Mouse (Mus musculus) heart, embryonic 14.5 days (tissue): Measurements from ENCODE around the gene Isg20l2. TPM values are rescaled to one million over a fixed set of nuclear protein-coding genes. Genes with fewer than 3 reads are reported as not detected.

Experiments
- ATAC-seq: fragments of 200-750 bp; cut with Nextera tagmentation; 2 replicates; pipeline ENCODE4 v1.8.0; 2017; ENCODE audit warnings: low read depth, moderate TSS enrichment; ENCODE audit not compliant: insufficient number of reproducible peaks, insufficient read depth, low FRiP score
- H3K27ac ChIP-seq, 2 experiments: fragments of 200-500 bp in 1 of 2; fragments of 300-500 bp in 1 of 2; sonication (generic) in 1 of 2; replicated peaks in 1 of 2; 2 replicates each; pipeline ENCODE4 v1.5.1; 2012 to 2014; ENCODE audit warnings: low read depth in 2 of 2, low read length in 2 of 2, control low read depth in 1 of 2, mild to moderate bottlenecking in 1 of 2, mixed read lengths in 1 of 2; ENCODE audit not compliant: control insufficient read depth in 1 of 2, insufficient read depth in 1 of 2
- H3K27me3 ChIP-seq: fragments of 300-500 bp; sonication (generic); 2 replicates; pipeline ENCODE4 v1.6.1; 2014; ENCODE audit warnings: mild to moderate bottlenecking, low read length, control low read depth; ENCODE audit not compliant: control insufficient read depth, insufficient read depth
- H3K36me3 ChIP-seq: fragments of 300-500 bp; sonication (generic); 2 replicates; pipeline ENCODE4 v1.6.1; 2014; ENCODE audit warnings: mild to moderate bottlenecking, control low read depth, low read length, mixed read lengths; ENCODE audit not compliant: control insufficient read depth, insufficient read depth
- H3K4me1 ChIP-seq, 2 experiments: fragments of 200-500 bp in 1 of 2; fragments of 300-500 bp in 1 of 2; sonication (generic) in 1 of 2; 2 replicates each; pipeline ENCODE4 v1.6.1; 2012 to 2014; ENCODE audit warnings: low read length in 2 of 2, control low read depth in 1 of 2, mixed read lengths in 1 of 2; ENCODE audit not compliant: control insufficient read depth in 2 of 2, insufficient read depth in 2 of 2
- H3K4me2 ChIP-seq: fragments of 300-500 bp; sonication (generic); 2 replicates; pipeline ENCODE4 v1.6.1; 2014; ENCODE audit warnings: mild to moderate bottlenecking, low read length
- H3K4me3 ChIP-seq, 2 experiments: fragments of 200-500 bp in 1 of 2; fragments of 300-500 bp in 1 of 2; sonication (generic) in 1 of 2; 2 replicates each; pipeline ENCODE4 v1.5.1; 2012 to 2014; ENCODE audit warnings: low read length in 2 of 2, mild to moderate bottlenecking in 2 of 2, control low read depth in 1 of 2, low read depth in 1 of 2, moderate library complexity in 1 of 2; ENCODE audit not compliant: control insufficient read depth in 1 of 2, insufficient read depth in 1 of 2
- H3K9ac ChIP-seq: fragments of 300-500 bp; sonication (generic); 2 replicates; pipeline ENCODE4 v1.6.1; 2014; ENCODE audit warnings: mild to moderate bottlenecking, low read length
- H3K9me3 ChIP-seq: fragments of 300-500 bp; sonication (generic); 2 replicates; pipeline ENCODE4 v1.6.1; 2016; ENCODE audit warnings: low read length, control low read depth; ENCODE audit not compliant: control insufficient read depth
- WGBS: fragments of 180-500 bp; shearing (Covaris S2); extraction: QIAGEN DNeasy Blood & Tissue Kit; methylation state at CpG from one replicate; pipeline ENCODE4 v1.1.7; 2014; 5-methylcytosine and 5-hydroxymethylcytosine counted together
- polyA plus RNA-seq: library from polyadenylated mRNA; unstranded; fragments of >200 nt; fragmentation: Nextera tagmentation; extraction: Ambion mirVana; gene quantifications from 2 replicates; pipeline ENCODE4 v1.2.1, GENCODE M21; 2014

Gene Isg20l2
- polyA plus RNA-seq, 1 experiment from 2014 or later: 18.5 TPM

GRCm38 (mm10) chr3:87972203-87972664 lies 42.1 kb downstream of the Isg20l2 start:
- ATAC-seq: no peak
- Histone ChIP-seq H3K27ac (no peak overlapping the region), H3K27me3 (0 out of 2 replicates have a peak, but pooled peaks cover 6% of the 10 kb centered on the region), H3K4me1 (peaks cover 25 to 44% of the 10 kb centered on the region in 2 experiments), H3K9me3 (no peaks in the 10 kb centered on the region), H3K4me3 (peak overlapping the region; percentile 53 to 57), H3K36me3 (peaks cover 25% of the 10 kb centered on the region), H3K9ac (peak overlapping the region; percentile 76), H3K4me2 (peak overlapping the region; percentile 89)
- 24% methylated on average over 8 of the region's 8 CpGs for WGBS

- H3K9ac ChIP-seq: peak overlapping the region; percentile 76; the same call in 1 of the 2 replicates
- peaks cover 30% of the 10 kb centered on the region for H3K36me3 ChIP-seq
- no peak overlapping the region for H3K27ac ChIP-seq
- 25% methylated on average over 5 of the region's 5 CpGs for WGBS
- H3K4me3 ChIP-seq: peak overlapping the region; percentile 53 to 57
- no peak for ATAC-seq
- no peaks in the 10 kb centered on the region for H3K9me3 ChIP-seq
- 0 out of 2 replicates have a peak, but pooled peaks cover 6% of the 10 kb centered on the region for H3K27me3 ChIP-seq
- peaks cover 25 to 44% of the 10 kb centered on the region in 2 experiments for H3K4me1 ChIP-seq
- H3K4me2 ChIP-seq: peak overlapping the region; percentile 89
Measured at GRCm38 (mm10) chr3:87972776-87973175, 42.7 kb downstream of the Isg20l2 start.

GRCm38 (mm10) chr3:87973593-87974380 lies 43.7 kb downstream of the Isg20l2 start:
- Histone ChIP-seq H3K27me3 (0 out of 2 replicates have a peak, but pooled peaks cover 6% of the 10 kb centered on the region), H3K4me3 (peak overlapping the region; percentile 11 to 57), H3K4me1 (peaks cover 25 to 44% of the 10 kb centered on the region in 2 experiments), H3K36me3 (peaks cover 35% of the 10 kb centered on the region), H3K9ac (peak overlapping the region; percentile 76), H3K4me2 (peak overlapping the region; percentile 89), H3K9me3 (no peaks in the 10 kb centered on the region), H3K27ac (peak overlapping the region in 1 of 2 experiments; percentile 4; a peak in 1 of 4 replicates)
- no peak for ATAC-seq
- WGBS: 45% methylated on average over 14 of the region's 14 CpGs

GRCm38 (mm10) chr3:87974381-87974987 lies 44.4 kb downstream of the Isg20l2 start:
- ATAC-seq: no peak
- 42% methylated on average over 12 of the region's 12 CpGs for WGBS
- no peak overlapping the region; a peak in 1 of 4 replicates for H3K27ac ChIP-seq
- no peaks in the 10 kb centered on the region for H3K9me3 ChIP-seq
- H3K4me2 ChIP-seq: peak overlapping the region; percentile 89
- H3K27me3 ChIP-seq: 0 out of 2 replicates have a peak, but pooled peaks cover 6% of the 10 kb centered on the region
- peak overlapping the region; percentile 76 for H3K9ac ChIP-seq
- peak overlapping the region in 1 of 2 experiments; percentile 57; a peak in 2 of 4 replicates for H3K4me3 ChIP-seq
- peaks cover 35% of the 10 kb centered on the region for H3K36me3 ChIP-seq
- peaks cover 25 to 44% of the 10 kb centered on the region in 2 experiments for H3K4me1 ChIP-seq

GRCm38 (mm10) chr3:87979493-87979892 lies 49.4 kb downstream of the Isg20l2 start:
- no peak for ATAC-seq
- H3K36me3 ChIP-seq: peaks cover 35% of the 10 kb centered on the region

GRCm38 (mm10) chr3:87980085-87980484 lies 50.0 kb downstream of the Isg20l2 start:
- H3K36me3 ChIP-seq: peaks cover 30% of the 10 kb centered on the region
- no peak overlapping the region for H3K9ac ChIP-seq
- H3K4me1 ChIP-seq: peaks cover 36 to 38% of the 10 kb centered on the region in 2 experiments
- no peaks in the 10 kb centered on the region for H3K27me3 ChIP-seq
- no peak overlapping the region for H3K27ac ChIP-seq
- H3K4me3 ChIP-seq: no peak overlapping the region
- H3K4me2 ChIP-seq: no peak overlapping the region
- no peaks in the 10 kb centered on the region for H3K9me3 ChIP-seq
- WGBS: 46% methylated on average over 3 of the region's 3 CpGs
- ATAC-seq: no peak

More at GRCm38 (mm10) chr3:87979493-87979892, 49.4 kb downstream of the Isg20l2 start:
- H3K9ac ChIP-seq: no peak overlapping the region; the same call in 1 of the 2 replicates
- H3K27me3 ChIP-seq: no peaks in the 10 kb centered on the region
- no peaks in the 10 kb centered on the region for H3K9me3 ChIP-seq
- H3K4me1 ChIP-seq: peaks cover 33 to 34% of the 10 kb centered on the region in 2 experiments
- H3K4me2 ChIP-seq: no peak overlapping the region
- WGBS: 85% methylated on average over 5 of the region's 5 CpGs
- no peak overlapping the region for H3K27ac ChIP-seq
- no peak overlapping the region for H3K4me3 ChIP-seq

GRCm38 (mm10) chr3:87980728-87981127 lies 50.6 kb downstream of the Isg20l2 start:
- Histone ChIP-seq H3K4me3 (no peak overlapping the region), H3K36me3 (peaks cover 24% of the 10 kb centered on the region), H3K9me3 (no peaks in the 10 kb centered on the region), H3K27me3 (no peaks in the 10 kb centered on the region), H3K9ac (no peak overlapping the region), H3K4me1 (peaks cover 42 to 44% of the 10 kb centered on the region in 2 experiments), H3K27ac (0 out of 4 replicates have a peak overlapping the region, but pooled peaks of 1 of the 2 experiments have one; percentile 6), H3K4me2 (no peak overlapping the region)
- ATAC-seq: no peak
- WGBS: 69% methylated on average over 5 of the region's 5 CpGs
